Mouse (Mus musculus) gonadal fat pad, adult 2 months (tissue): ENCODE measurements around the gene Fam124a. TPM values are rescaled to one million over a fixed set of nuclear protein-coding genes. Genes with fewer than 3 reads are reported as not detected.
"Not testable (repeated sequence)": the region's sequence is repeated elsewhere in the genome, so short reads cannot be mapped to it uniquely, and the experiment has no call there.

ENCODE experiments used
- DNase-seq: peaks from one replicate; pipeline ENCODE4 v3.0.0-alpha.2; 2012; ENCODE audit warnings: low read depth
- polyA plus RNA-seq: library from polyadenylated mRNA; depleted of rRNA; stranded (reverse); fragments of >200 nt; gene quantifications from 2 replicates; pipeline ENCODE4 v1.2.3, GENCODE M21; 2012

The Fam124a gene
- polyA plus RNA-seq, 1 experiment: 10.1 TPM

DNA sequence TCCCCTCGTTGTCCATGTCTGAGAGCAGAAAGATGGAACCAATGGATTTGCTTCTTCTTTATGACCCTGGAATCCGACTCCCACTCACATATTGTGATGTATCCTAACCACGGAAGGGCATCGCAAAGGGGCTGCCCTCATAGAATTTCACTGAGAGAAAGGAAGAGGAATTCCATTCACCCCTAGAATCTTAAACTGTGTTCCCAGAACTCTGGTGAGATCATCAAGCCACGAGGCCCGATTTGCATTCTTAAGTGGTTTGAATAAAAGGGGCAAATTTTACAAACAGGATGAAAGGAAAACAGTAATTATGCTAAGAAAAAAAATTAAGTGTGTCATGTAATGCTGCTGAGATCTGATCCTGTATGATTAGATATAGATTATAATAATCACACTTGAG, 19.4 kb downstream of the Fam124a start:
- DNase-seq: no peak

DNA sequence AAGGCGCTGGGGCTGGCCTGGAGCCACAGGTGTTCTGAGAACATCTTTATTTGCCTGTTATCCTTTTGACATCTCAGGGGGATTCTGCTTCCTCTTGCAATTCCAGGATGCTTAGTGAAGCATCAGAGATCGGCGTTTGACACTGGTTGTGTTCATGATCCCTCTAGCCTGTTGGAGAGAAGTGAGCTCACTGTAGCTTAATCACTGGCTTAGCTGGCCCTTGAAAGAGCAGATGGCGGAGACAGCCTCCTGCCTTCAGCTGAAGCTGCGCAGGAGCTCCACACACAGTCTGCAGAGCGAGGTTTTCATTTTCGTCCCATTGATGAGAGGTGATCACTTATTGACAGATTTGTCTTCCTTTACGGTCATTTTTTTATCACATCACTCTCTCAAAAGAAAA, 20.3 kb downstream of the Fam124a start:
- no peak for DNase-seq

GRCm38 (mm10) chr14:62580945-62581344, 25.4 kb downstream of the Fam124a start:
- no peak for DNase-seq

DNA sequence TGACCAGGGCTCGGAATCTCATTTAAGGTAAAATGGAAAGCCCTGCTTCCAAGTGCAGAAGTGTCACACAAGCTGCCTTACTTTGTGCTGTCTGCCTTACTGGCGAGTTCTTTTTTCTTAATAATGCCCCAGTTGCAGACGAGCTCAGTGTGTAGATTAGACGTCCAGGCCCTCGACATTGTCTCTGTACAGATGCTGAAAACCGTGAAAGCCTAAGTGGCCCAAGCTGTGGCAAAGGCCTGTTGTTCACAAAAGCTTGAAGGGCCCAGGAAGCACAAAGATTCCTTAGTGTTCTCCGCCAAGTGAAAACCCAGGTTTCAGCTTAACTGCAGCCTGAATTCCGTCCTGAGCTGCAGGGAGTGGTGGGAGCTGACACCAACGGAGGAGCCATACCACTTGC, 26.2 kb downstream of the Fam124a start:
- DNase-seq: no peak

DNA sequence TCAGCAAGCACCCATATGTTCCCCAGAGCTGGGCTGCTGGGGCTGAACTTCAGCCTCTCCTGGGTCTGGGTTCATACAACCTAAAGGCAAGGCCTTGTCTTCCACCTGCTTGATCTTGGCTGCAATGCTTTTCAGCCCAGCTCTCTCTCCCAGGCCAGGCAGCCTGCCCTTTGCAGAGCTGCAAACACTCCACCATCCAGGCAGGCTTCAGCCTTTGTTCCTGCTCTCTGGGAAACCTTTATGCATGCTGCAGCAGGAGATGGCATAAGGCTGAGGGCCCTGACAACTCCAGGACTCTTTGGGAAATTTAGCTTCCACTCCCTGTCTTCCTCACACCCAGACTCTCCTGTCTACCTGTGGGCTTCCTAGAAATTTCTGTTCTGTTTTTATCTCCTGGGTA, 29.1 kb downstream of the Fam124a start:
- DNase-seq: no peak

DNA sequence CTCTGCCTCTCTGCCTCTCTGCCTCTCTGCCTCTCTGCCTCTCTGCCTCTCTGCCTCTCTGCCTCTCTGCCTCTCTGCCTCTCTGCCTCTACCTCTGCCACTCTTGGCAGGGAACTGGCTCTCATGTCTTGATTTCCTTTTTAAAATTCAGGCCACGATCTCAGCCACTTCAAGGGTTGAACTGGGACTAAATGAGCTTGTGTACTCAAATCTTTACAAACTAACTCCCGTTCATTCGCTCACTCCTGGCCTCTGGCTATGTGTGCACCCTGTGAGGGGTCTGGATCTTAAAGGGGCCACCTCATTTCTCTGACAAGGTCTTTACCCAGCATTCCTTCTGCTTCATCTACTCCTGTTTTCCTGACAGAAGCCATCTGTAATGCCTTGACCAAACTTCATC, 29.8 kb downstream of the Fam124a start:
- no peak for DNase-seq

DNA sequence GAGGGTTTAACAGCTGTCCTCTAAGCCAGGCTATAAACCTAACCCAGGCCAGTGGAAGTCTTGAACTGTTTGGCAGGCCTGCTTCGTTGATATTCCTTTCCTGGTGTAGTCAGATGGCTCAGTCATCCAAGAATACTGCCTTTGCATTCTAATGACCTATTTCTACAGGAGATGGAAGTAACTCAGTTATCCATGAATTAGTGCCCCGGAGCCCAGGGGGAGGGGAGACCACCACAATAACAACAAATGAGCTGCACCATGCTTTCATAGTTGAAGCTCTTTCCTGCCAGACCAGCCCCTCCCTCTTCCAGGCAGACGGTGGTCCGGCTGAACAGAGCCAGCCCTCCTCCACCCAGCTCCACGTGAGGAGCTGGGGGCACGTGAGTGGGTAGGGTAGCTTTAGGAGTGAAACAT, 44.6 kb downstream of the Fam124a start:
- DNase-seq: no peak

DNA sequence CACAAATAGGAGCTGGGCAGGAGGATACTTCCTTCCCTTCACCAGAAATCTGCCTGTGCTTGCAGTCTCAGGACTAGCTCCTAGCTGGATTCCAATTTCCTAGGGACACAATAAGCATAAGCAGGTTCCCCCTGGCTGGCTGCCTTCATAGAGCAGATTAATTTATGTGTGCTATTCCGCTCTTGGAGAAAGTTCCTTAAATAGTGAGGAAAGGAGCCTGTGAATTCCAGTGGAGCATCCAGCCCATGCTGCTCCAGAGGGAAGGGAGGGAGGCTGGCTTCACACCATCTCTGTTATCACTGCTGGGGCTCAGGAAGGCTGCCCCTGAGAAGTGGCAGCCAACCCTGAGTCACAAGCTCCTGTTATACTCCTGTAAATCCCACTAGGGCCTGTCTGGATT, 46.7 kb downstream of the Fam124a start:
- no peak for DNase-seq

DNA sequence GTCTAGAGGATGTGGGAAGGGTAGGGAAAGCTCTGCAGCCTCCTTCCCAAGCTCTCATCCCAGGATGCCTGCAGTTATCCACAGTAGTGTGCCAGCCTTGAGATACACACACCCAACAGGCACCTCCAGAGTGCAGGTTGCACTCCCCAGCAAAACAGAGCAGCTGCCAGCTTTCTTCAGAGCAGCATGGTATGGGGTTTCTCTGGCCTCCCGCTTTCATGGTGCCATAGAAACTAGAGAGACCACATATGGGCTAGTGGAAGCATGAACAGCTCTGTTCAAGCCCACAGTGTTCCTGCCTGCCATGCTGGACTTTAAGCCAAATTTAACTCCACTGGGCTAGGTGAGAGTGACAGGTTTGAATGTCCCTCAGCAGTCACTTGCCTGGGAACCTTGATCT, 47.3 kb downstream of the Fam124a start:
- DNase-seq: no peak

GRCm38 (mm10) chr14:62607791-62608196, 52.3 kb downstream of the Fam124a start:
- no peak for DNase-seq

DNA sequence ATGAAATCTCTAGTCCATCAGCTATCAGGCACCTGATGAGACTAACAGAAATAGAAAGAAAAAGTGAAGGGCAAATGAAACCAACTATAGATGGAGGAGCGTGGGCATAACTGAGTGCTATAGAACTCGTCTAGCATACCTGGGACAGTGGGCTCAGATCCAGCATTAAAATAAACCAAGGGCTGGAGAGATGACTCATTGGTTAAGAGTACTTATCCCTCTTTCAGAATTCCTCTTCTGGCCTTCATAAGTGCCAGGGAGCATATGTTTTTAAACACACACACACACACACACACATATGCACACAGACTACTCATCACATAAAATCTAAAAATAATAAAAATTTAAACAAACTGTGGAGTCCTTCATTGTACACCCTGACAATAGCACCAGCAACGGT, 54.4 kb downstream of the Fam124a start:
- DNase-seq: no peak

DNA sequence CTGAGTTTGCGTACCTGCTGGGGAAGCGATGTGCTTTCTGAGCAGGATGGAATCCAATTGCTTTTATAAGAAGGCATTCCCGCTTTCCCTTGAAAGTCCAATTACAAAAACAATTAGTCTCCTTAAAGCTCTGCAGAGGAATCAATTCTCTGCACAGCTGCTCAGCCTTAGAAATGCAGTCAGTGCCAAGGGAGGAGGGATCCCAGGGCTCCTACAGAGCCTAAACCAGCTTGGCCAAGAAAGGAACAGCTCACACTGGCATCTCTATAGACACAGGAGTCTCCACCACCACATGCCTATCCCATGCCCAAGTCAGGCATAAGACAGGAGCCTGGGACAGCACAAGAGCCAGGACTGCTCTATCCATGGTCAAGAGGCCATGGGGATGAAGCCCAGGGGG, 66.9 kb downstream of the Fam124a start:
- no peak for DNase-seq

DNA sequence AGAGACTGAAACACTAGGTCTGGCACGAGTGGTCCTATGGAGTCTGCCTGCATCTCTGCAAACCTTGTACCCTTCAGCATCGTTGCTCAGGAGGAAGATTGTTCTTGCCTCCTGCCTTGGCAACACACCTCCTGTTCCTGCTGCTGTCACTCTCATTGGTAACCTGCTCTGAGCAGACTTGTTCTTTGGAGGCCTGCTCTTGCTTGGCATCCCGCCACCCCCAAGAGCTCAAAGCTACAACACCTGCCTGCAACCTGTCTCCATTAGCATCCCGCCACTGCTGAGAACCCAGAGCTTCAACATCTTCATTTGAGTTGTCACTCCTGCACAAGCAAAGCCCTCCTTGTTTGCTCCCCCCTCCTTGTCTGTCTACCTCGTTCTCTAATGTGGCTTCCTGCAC, 72.4 kb downstream of the Fam124a start:
- DNase-seq: no peak

DNA sequence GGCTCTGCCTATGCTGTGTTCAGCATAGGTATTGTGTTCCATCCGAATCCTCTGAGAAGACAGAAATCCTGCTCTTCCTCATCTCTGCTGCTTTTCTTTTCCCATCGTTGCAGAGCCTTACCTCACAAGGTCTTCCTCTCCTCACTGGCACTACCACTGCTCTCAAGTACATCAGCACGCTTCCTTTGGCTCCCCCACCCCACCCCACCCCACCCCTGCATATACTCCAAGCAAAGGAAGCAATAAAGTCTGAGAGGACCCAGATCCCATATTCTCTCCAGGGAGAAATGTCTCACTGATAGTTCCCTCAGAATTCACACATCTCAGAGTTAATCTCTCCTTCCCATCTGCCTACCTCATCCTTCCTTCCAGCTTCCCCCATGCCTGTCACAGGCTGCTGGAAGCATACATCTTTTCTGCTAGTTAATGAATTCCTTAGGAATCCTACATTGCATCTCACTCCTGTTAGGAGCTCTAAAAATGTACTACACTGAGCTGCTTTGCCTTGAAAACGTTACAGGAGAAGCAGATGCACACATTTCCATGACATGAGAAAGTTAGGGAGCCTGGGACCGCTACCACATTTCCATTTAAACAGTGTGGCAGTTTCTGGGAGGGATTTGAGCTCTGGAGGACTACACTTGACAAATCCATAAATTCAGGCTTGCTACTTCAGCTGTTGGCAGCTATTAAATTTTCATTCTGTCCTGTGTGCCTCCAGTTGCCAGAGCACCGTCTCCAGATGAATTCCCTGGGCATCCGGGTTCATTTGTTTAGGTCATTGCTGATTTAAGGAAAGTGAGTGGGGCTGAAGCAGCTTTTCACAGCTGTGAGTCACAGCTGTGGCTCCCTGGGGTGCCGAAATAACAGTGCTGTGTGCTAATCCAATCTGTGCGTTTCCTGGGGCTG, 82.2 kb downstream of the Fam124a start:
- no peak for DNase-seq

DNA sequence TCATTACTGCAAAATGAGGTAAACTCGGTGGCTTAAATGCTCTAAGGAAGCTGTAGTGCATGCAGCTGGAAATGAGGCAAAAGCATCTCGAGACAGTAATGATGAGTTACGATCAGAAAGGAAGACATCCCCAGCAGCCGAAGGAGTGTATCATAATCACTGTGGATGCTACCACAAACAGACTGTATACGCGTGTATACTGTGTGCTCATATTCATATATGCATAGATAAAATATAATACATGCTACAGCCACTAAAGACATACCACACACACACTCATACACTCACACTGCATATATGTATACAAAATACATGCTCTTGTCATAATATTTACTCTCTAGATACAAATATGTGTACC, 82.8 kb downstream of the Fam124a start:
- DNase-seq: no peak

DNA sequence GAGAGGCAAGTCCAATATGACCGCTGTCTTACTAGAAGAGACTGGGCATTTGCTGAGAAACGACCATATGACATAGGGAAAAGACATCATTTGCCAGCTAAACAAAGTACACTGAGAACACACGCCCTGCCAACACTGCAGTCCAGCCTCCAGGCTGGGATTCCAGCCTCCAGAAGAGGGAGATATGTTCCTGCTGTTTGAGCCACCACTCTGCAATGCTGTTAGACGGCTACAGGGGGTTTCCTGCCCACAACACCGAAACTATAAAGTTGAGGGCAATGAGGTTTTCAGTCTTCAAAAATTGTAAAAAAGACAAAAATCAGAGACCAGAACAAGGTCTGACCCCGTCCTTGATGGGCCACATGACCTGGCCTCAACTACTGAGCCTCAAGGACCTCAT, 83.6 kb downstream of the Fam124a start:
- DNase-seq: no peak

DNA sequence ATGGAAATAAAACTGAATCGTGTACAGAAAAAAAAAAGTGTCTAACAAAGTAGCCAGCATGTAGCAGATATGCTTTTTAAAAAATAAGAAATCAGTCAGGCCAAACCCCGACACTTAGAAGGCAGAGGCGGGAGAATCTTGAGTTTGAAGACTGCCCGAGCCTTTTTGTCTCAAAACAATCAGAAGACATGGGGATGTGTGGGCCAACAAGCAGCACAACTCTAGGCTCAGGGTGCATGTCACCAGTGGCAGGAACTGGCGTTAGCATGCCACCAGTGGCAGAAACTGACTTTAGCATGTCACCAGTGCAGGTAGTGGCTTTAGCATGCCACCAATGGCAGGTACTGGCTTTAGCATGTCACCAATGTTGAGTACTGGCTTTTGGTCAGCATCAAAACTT, 84.0 kb downstream of the Fam124a start:
- no peak for DNase-seq

DNA sequence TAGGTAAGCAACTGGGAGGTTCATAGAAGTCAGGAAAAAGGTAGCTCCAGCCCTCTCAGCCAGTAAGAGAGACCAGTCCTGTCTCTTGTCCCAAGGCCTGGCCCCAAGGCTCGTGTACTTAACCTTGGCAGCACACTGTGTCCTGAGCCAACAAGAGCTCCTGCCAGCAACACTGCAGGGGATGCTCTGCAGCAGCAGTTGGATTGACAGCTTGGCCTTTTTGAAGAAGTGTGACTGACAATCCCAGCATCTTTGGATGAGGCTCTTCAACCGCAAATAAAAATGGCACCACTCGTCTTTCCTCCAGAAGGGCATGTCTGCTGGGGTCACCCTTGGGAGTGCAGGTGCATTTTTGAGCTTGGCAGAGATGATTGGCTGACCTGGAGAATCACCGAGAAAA, 84.9 kb downstream of the Fam124a start:
- no peak for DNase-seq

GRCm38 (mm10) chr14:62642368-62642767, 86.8 kb downstream of the Fam124a start:
- not testable (repeated sequence) for DNase-seq

- no peak for DNase-seq
Observed at GRCm38 (mm10) chr14:62648405-62648804, 92.9 kb downstream of the Fam124a start.

DNA sequence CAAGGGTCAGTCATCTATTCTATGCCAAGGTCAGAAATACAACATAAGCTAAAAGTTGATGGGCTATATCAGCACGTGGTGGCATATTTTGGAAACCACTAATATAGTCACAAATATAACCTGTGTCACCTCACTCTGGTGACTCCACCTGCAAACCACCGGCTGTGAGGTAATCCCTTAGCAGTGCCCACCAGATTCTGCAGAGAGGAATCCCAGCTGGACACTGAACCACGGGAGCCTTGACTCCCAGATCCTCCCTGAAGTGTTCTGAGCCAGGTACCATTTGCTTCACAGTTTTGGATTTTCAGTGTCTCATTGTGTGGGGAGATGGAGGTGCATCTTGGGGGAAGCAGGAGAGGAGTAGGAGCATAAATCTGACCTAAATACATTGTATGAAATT, 94.8 kb downstream of the Fam124a start:
- no peak for DNase-seq

DNA sequence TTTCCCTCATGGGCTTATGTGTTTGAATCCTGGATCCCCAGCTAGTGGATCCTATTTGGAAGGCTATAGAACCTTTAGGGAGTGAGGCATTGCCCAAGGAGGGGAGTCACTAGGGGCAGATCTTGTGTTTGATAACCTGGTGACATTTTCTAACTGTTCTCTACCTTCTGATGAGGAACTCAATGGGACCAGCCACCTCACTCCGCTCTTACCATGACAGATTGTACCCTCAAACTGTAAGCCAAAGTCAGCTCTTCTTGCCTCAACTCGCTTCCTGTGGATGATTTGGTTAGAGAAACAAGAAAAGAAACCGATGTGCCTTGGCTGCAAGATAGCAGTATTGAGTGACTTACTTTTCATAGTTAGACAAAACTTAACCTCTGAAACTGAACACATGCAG, 96.2 kb downstream of the Fam124a start:
- no peak for DNase-seq

- no peak for DNase-seq
Observed at GRCm38 (mm10) chr14:62655996-62656395, 100.5 kb downstream of the Fam124a start.

DNA sequence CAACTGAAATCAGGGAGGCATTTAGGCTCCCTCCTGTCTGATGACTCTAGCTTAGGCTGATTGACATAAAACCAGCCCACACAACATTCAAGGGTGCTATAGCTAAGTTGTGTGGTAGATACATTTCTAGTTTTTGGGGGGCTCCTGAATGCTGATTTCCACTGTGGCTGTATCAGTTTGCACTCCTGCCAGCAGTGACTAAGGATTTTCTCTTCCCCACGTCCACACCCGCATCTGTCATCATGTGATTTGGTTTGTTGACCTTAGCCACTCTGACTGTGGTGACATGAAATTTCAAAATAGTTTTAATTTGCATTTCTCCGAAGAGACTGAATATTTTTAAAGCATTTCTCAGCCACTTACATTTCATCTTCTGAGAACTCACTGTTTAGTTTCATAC, 101.9 kb downstream of the Fam124a start:
- no peak for DNase-seq
